Mouse (Mus musculus) kidney, embryonic 15.5 days (tissue): Measurements from ENCODE around the gene Cyp4f17. TPM values are rescaled to one million over a fixed set of nuclear protein-coding genes. Genes with fewer than 3 reads are reported as not detected.
A peak's percentile ranks its signal among the peaks of the same experiment; 100 is the strongest.

ENCODE experiments used
- ATAC-seq: fragments of 200-750 bp; cut with Nextera tagmentation; replicated peaks from 2 replicates; pipeline ENCODE4 v1.8.0; 2017; ENCODE audit warnings: moderate TSS enrichment; ENCODE audit not compliant: low FRiP score
- H3K27ac ChIP-seq: fragments of 300-500 bp; sonication (generic); 2 replicates; pipeline ENCODE4 v1.5.1; 2015; ENCODE audit warnings: mild to moderate bottlenecking, inconsistent platforms
- H3K27me3 ChIP-seq: fragments of 300-500 bp; sonication (generic); 2 replicates; pipeline ENCODE4 v1.6.1; 2015; ENCODE audit warnings: inconsistent platforms
- H3K36me3 ChIP-seq: fragments of 300-500 bp; sonication (generic); 2 replicates; pipeline ENCODE4 v1.6.1; 2015; ENCODE audit warnings: inconsistent platforms
- H3K4me1 ChIP-seq: fragments of 300-500 bp; sonication (generic); 2 replicates; pipeline ENCODE4 v1.6.1; 2015; ENCODE audit warnings: inconsistent platforms
- H3K4me2 ChIP-seq: fragments of 300-500 bp; sonication (generic); 2 replicates; pipeline ENCODE4 v1.6.1; 2015; ENCODE audit warnings: moderate library complexity, mild to moderate bottlenecking, inconsistent platforms
- H3K4me3 ChIP-seq: fragments of 300-500 bp; sonication (generic); replicated peaks from 2 replicates; pipeline ENCODE4 v1.5.1; 2015; ENCODE audit warnings: mild to moderate bottlenecking, inconsistent platforms
- H3K9ac ChIP-seq: fragments of 300-500 bp; sonication (generic); 2 replicates; pipeline ENCODE4 v1.6.1; 2015; ENCODE audit warnings: mild to moderate bottlenecking, inconsistent platforms
- H3K9me3 ChIP-seq: fragments of 300-500 bp; sonication (generic); replicated peaks from 2 replicates; pipeline ENCODE4 v1.6.1; 2016; ENCODE audit warnings: inconsistent platforms
- WGBS: fragments of 180-500 bp; shearing (Covaris S2); methylation state at CpG from one replicate; pipeline ENCODE4 v1.1.7; 2015; ENCODE audit warnings: mixed read lengths; 5-methylcytosine and 5-hydroxymethylcytosine counted together
- polyA plus RNA-seq: library from polyadenylated mRNA; unstranded; fragments of >200 nt; fragmentation: Nextera tagmentation; extraction: Ambion mirVana; gene quantifications from 2 replicates; pipeline ENCODE4 v1.2.1, GENCODE M21; 2015

Gene Cyp4f17
- polyA plus RNA-seq = 8.4 and 9.3 TPM in 2 replicates

DNA sequence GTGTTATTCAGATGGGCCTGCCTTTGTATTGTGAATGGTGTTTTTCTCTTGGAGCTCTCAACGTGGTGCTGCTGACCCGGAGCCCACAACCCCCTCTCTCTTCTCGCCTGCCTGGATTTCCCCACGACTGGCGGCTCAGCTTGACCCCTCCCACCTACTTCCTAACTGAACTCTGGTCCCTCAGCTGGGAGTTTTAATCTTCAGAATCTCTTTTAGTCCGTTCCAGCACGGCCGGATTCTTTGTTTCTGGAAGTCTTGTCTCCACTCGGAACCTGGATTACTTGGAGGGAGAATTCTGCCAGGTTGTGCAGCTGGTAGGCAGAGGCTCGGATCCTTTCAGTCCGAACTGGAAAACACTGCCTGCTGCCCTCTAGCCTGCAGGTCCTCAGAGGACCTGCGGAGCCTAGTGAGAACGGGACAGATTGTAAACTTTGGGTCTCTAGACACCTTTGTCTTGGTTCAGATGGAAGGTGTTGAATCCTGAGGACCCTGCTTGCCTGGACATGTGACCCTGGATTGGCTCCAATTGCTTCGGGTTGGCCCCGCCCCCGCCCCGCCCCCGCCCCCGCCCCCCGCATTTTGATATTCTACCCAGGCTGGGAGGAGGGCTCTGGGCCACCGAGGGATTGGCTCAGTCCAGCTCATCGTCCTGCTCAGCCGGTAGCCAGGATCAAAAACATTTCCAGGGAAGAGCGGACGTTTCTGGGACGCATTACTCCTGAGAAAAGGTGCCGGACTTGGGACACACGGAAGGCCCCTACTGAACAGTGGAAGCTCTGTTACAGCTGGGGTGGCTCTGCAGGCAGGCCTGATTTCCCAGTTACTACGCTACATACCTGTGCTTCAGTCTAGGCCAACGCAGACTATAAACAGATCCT is at the start of gene Cyp4f17:
Gene Cyp4f17, plus strand, starts transcription at position 200 of the 878 bp plus-strand sequence.
- H3K27me3 ChIP-seq = no peaks in the 10 kb centered on the region
- peaks cover 18% of the 10 kb centered on the region for H3K4me1 ChIP-seq
- H3K36me3 ChIP-seq = peaks cover 15% of the 10 kb centered on the region
- peak within 1 kb of the TSS; percentile 67 for H3K9ac ChIP-seq
- H3K4me2 ChIP-seq = peak within 1 kb of the TSS; percentile 92
- no peaks in the 10 kb centered on the region for H3K9me3 ChIP-seq
- peak within 1 kb of the TSS; percentile 90 for H3K27ac ChIP-seq
- under 1% methylated on average over 30 of the region's 30 CpGs for WGBS
- peak; percentile 92 for ATAC-seq
- peak within 1 kb of the TSS; percentile 58 for H3K4me3 ChIP-seq

DNA sequence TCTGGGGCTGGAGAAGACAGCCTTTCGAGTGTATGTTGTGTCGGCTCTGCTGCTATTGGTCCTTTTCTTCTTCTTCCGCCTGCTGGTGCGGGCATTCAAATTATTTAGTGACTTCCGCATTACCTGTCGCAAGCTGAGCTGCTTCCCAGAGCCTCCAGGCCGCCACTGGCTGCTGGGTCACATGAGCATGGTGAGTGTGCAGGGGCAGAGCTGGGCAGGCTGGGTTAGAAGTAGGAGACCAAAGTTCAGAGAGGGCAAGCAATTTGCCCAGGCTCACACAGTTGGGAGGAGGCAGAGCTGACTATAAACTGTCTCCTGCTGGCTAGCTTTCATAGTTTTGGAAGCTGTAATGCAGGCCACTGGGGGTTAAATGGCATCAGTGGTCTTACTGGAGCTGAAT is 37.4 kb upstream of the Cyp4f17 start:
- WGBS = 60% methylated on average over 7 of the region's 7 CpGs
- Histone ChIP-seq H3K4me3 (no peak overlapping the region), H3K9ac (no peak overlapping the region), H3K36me3 (no peaks in the 10 kb centered on the region), H3K4me2 (no peak overlapping the region), H3K27ac (no peak overlapping the region), H3K27me3 (no peaks in the 10 kb centered on the region), H3K9me3 (no peaks in the 10 kb centered on the region), H3K4me1 (no peaks in the 10 kb centered on the region)
- ATAC-seq = no peak

DNA sequence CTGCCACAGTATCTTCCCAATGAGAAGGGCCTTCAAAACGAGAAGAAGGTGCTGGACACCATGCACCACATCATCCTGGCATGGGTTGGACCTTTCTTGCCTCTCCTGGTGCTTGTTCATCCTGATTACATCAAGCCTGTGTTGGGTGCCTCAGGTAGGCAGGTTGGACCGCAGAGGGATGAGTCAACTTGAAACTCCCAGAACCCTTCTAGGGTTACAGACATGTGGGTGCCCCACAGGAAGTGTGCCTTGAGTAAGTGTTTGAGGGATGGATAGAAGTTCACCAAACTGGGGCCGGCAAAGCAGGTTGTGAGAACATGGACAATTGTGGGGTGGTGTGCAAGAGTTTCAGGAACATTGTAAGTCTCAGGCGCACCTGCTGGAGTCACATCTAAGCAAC is 35.1 kb upstream of the Cyp4f17 start:
- Histone ChIP-seq H3K4me2 (no peak overlapping the region), H3K27ac (no peak overlapping the region), H3K36me3 (no peaks in the 10 kb centered on the region), H3K4me1 (no peaks in the 10 kb centered on the region), H3K9me3 (no peaks in the 10 kb centered on the region), H3K27me3 (no peaks in the 10 kb centered on the region), H3K9ac (no peak overlapping the region), H3K4me3 (no peak overlapping the region)
- no peak for ATAC-seq
- WGBS = 82% methylated on average over 4 of the region's 4 CpGs

DNA sequence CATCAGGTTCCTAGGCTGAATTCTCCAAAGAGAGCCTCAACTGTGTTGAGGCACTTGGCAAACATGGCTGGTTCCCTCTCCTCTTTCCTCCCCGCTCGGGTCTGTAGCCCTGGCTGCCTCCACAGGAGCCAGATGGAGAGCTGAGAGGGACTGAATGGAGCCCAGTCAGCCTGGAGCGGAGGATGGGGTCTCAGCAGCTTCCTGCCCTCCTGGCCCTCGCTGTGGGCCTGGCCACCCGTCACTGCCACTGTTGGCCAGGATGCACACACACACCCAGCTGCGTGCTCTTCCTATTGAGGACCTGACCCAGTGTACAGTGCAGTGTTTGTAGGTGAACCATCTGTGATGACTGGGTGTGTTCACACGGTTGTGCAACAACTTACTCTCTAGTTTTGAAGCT is 33.7 kb upstream of the Cyp4f17 start:
- no peaks in the 10 kb centered on the region for H3K9me3 ChIP-seq
- no peak overlapping the region for H3K9ac ChIP-seq
- ATAC-seq = no peak
- no peak overlapping the region for H3K4me3 ChIP-seq
- H3K4me2 ChIP-seq = no peak overlapping the region
- no peaks in the 10 kb centered on the region for H3K4me1 ChIP-seq
- no peaks in the 10 kb centered on the region for H3K36me3 ChIP-seq
- H3K27ac ChIP-seq = no peak overlapping the region
- WGBS = 65% methylated on average over 7 of the region's 7 CpGs
- no peaks in the 10 kb centered on the region for H3K27me3 ChIP-seq

DNA sequence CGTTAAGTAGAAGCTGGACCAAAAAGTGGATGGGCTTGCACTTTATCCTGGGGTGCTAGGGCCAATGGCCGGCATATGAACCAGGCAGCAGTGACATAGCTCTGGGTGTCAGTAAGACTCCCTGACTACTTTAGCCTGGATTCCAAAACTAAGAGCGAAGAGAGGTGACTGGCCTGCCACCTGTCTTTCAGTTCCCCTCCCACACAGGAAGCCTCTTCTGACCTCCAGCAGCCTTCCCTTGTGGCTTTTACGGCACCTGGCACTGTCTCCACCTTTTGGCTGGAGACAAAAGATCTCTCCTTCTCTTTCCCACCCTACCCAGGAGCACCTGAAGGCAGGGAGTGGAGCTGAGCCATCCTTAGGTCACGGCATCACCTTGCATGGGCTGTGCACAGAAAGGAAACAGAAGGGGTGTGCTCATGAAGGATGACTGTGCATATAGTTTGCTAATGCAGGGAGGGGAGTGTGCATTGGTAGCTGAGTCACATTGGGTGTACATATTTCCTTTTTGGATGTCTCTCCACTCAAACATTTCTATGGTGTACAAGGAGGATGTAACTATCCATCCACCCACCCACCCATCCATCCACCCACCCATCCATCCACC is 30.8 kb upstream of the Cyp4f17 start:
- WGBS = 84% methylated on average over 5 of the region's 5 CpGs
- Histone ChIP-seq H3K9ac (no peak overlapping the region), H3K27me3 (no peaks in the 10 kb centered on the region), H3K36me3 (no peaks in the 10 kb centered on the region), H3K9me3 (no peaks in the 10 kb centered on the region), H3K4me3 (no peak overlapping the region), H3K27ac (no peak overlapping the region), H3K4me1 (no peaks in the 10 kb centered on the region), H3K4me2 (no peak overlapping the region)
- no peak for ATAC-seq

DNA sequence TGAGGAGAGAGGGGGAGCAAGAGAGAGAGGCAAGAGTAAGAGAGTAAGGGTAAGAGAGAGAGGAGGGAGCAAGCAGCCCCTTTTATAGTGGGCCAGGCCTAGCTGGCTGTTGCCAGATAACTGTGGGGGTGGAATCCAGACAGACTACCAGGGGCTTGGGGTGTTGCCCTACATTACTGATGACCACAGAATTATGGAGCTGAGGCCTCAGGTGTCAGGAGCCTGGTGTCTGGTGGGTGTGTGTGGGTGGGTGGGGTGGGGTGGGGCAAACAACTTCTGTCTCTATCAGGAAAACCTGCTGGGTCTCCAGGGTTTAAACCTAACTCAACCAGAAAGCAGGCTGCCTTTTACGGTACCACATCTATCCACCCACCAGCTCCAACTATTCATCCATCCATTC is 28.6 kb upstream of the Cyp4f17 start:
- no peaks in the 10 kb centered on the region for H3K4me1 ChIP-seq
- H3K9ac ChIP-seq = no peak overlapping the region
- no peak overlapping the region for H3K4me2 ChIP-seq
- no peaks in the 10 kb centered on the region for H3K36me3 ChIP-seq
- no peak overlapping the region for H3K4me3 ChIP-seq
- no peak for ATAC-seq
- H3K27ac ChIP-seq = no peak overlapping the region
- H3K9me3 ChIP-seq = no peaks in the 10 kb centered on the region
- H3K27me3 ChIP-seq = peaks cover 15% of the 10 kb centered on the region
- 93% methylated on average over 1 of the region's 1 CpGs for WGBS

DNA sequence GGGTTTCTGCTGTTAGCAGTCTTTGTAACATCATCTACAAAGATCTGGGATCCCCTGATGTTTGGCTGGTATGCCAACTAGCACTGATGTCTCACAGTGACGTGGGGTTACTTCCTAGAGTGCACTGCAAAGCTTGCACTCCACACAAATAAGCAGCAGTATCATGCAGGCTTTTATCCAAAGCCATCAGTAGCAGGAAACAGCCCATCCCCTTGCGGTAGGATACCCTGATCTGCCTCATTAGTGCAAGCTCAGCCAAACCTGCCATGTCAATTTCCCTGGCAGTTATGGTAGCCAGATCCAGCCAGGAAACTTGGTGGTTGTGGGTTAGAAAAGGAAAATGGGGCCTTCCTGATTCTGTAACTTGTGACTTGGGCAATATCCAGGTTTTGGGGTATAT is 27.1 kb upstream of the Cyp4f17 start:
- Histone ChIP-seq H3K4me3 (no peak overlapping the region), H3K27me3 (peaks cover 18% of the 10 kb centered on the region), H3K9ac (no peak overlapping the region), H3K27ac (no peak overlapping the region), H3K36me3 (no peaks in the 10 kb centered on the region), H3K4me1 (peaks cover 3% of the 10 kb centered on the region; the same call in 1 of the 2 replicates), H3K9me3 (no peaks in the 10 kb centered on the region), H3K4me2 (no peak overlapping the region)
- ATAC-seq = no peak
- 63% methylated on average over 2 of the region's 2 CpGs for WGBS

DNA sequence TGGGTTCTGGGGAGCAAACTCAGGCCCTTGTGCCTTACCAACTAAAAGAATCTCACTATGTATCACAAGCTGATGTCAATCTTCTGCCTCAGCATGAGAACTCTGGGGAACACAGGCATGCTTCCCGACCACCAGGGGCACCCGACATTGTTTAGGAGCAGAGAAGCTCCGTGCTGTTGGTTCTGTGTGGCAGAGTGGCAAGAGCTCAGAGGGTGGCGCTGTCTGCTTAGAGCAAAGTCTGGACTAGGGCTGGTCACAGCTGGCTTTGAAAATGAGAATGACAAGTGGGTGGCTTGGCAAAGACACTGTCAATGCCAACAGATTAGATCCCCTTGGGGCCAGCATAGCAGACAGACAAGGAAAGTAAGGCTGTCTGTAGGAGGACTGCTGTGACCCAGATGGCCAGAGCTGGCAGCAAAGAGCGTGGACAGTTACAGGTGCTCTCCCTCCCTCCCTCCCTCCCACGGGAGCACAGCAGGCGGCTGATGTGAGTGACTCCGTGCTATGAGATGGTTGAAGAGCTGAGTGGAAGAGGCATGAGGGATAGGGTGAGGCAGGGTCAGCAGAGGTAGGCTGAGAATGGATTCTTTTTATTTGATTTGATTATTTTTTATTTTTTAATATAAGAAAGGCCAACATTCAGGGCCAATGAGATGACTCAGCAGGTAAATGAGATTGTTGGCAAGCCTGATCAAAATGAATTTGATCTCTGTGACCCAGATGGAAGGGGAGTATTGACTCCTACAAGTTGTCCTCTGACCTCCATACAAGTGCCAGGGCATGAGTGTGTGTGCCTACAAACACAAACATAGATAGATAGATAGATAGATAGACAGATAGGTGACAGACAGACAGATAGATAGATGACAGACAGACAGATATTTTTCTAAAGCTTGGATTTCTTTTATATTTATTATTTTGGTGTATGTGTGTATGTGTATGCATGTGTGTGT is 26.0 kb upstream of the Cyp4f17 start:
- Histone ChIP-seq H3K4me1 (peaks cover 3% of the 10 kb centered on the region; the same call in 1 of the 2 replicates), H3K36me3 (no peaks in the 10 kb centered on the region), H3K27ac (no peak overlapping the region), H3K9me3 (no peaks in the 10 kb centered on the region), H3K4me3 (no peak overlapping the region), H3K9ac (no peak overlapping the region), H3K27me3 (peaks cover 23% of the 10 kb centered on the region), H3K4me2 (no peak overlapping the region)
- 14% methylated on average over 8 of the region's 8 CpGs for WGBS
- ATAC-seq = no peak

DNA sequence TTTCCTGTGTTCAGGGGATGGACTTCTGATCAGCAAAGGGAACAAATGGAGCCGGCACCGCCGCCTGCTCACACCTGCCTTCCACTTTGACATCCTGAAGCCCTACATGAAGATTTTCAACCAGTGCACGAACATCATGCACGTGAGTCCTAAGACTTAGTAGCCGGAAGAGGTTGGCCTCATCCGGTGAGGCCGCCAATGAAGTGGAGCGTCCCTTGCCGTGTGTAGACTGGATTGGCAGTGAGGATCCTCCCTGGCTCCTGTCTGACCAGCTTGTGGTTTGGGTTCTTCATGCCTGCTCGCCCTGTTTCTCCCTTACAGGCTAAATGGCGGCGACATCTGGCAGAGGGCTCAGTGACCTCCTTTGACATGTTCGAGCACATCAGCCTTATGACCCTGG is 24.1 kb upstream of the Cyp4f17 start:
- H3K4me2 ChIP-seq = no peak overlapping the region
- ATAC-seq = no peak
- 73% methylated on average over 14 of the region's 14 CpGs for WGBS
- H3K9ac ChIP-seq = no peak overlapping the region
- H3K27ac ChIP-seq = no peak overlapping the region
- H3K9me3 ChIP-seq = no peaks in the 10 kb centered on the region
- no peaks in the 10 kb centered on the region for H3K36me3 ChIP-seq
- no peak overlapping the region for H3K4me3 ChIP-seq
- peaks cover 26% of the 10 kb centered on the region for H3K27me3 ChIP-seq
- H3K4me1 ChIP-seq = peaks cover 3% of the 10 kb centered on the region; the same call in 1 of the 2 replicates

DNA sequence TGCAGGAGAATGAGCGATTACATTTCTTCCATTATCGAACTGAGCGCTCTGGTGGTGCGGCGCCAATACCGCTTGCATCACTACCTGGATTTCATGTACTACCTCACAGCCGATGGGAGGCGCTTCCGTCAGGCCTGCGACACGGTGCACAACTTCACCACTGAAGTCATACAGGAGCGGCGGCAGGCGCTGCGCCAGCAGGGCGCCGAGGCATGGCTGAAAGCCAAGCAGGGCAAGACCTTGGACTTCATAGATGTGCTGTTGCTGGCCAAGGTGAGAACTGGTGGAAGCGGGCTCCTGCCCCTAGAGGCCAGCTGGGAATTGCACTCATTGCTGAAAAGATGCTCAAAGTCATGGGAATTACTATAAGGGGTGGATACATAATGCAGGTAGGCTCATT is 22.6 kb upstream of the Cyp4f17 start:
- peak overlapping the region; percentile 51 for H3K4me2 ChIP-seq
- peak overlapping the region; percentile 19; the same call in 1 of the 2 replicates for H3K4me3 ChIP-seq
- H3K9ac ChIP-seq = no peak overlapping the region
- H3K27me3 ChIP-seq = peaks cover 26% of the 10 kb centered on the region
- peaks cover 3% of the 10 kb centered on the region; the same call in 1 of the 2 replicates for H3K4me1 ChIP-seq
- H3K27ac ChIP-seq = no peak overlapping the region
- 19% methylated on average over 18 of the region's 18 CpGs for WGBS
- no peaks in the 10 kb centered on the region for H3K36me3 ChIP-seq
- H3K9me3 ChIP-seq = no peaks in the 10 kb centered on the region
- peak; percentile 70; the same call in 1 of the 2 replicates for ATAC-seq

DNA sequence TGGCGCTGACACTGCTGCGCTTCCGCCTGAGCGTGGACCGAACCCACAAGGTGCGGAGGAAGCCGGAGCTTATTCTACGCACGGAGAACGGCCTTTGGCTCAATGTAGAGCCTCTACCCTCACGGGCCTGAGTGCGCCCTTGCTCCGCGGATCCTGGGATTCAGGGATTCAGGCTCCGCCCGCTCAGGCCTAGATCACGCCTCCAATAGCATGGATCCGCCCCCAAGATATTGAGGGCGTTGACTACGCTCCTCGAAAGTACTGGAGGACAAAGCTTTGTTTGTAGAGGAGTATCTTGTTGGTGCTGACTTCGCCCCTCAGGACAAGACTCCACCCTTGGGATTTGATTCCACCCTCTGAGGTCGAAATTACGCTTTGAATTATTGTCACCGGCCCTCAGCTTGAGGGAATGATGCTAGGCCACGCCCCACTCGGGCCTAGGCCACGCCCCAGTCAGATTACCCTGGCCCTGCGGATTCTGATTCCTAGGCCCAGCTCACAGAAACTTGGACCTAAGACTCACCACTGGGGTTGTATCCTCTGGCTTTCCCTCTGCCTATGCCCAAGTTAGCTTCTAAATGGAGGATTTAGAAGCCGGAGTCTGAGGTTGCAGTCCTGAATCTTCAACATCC is 13.4 kb upstream of the Cyp4f17 start:
- Histone ChIP-seq H3K4me2 (peak overlapping the region; percentile 70), H3K4me3 (peak overlapping the region; percentile 42), H3K36me3 (no peaks in the 10 kb centered on the region), H3K4me1 (peaks cover 11% of the 10 kb centered on the region), H3K27ac (no peak overlapping the region), H3K27me3 (0 out of 2 replicates have a peak, but pooled peaks cover 4% of the 10 kb centered on the region), H3K9ac (no peak overlapping the region), H3K9me3 (no peaks in the 10 kb centered on the region; the same call in 1 of the 2 replicates)
- ATAC-seq = peak; percentile 83
- WGBS = 11% methylated on average over 30 of the region's 30 CpGs
